ENCODE assay signal across 18 mouse cellular contexts in genomic region chr4:57118883-57119282, GRCm38 (mm10). TPM values are rescaled to one million over a fixed set of nuclear protein-coding genes. Genes with fewer than 3 reads are reported as not detected.
DNase-seq lines count a peak whose midpoint lies in the region; ATAC-seq lines count a peak whose summit lies in the region.
"Had no signal": no experiment of that assay in that cellular context is flagged by ENCODE, and none has a peak within 500 bp of the region (broad histone marks: within the 10 kb centered on the region; RNA-seq: fewer than 3 reads in every experiment).

No protein-coding gene starts in this region.

- no peak for DNase-seq in adrenal gland, adult (ENCODE audit: inconsistent age in 2 of 2, low spot score in 1 of 2)
- DNase-seq: adrenal gland, adult 8-10 months; adrenal gland, postnatal 14 days; adrenal gland, postnatal 36 days; cerebellum, adult 11 months; cerebellum, adult 18-20 months; cerebellum, adult 8-10 months; cerebellum, adult 9-11 months; cerebellum, postnatal 14 days; cerebellum, postnatal 36 days; forebrain, postnatal 0 days had no signal

- ATAC-seq in common myeloid progenitor, adult 5-6 weeks (replicated peaks; ENCODE audit: low read depth, poor library complexity, severe bottlenecking) = peak; percentile 56
- ATAC-seq in hematopoietic stem cell, adult 5-6 weeks (replicated peaks in 1 of 2; ENCODE audit: insufficient read depth in 1 of 2, low FRiP score in 2 of 2, low TSS enrichment in 1 of 2, low read depth in 1 of 2, poor library complexity in 2 of 2, severe bottlenecking in 2 of 2) = peak; percentile 43 to 70; a peak in 3 of 4 replicates
- ATAC-seq in megakaryocyte-erythroid progenitor cell, adult 5-6 weeks (replicated peaks; ENCODE audit: low FRiP score, low TSS enrichment, poor library complexity, severe bottlenecking) = peak; percentile 50; the same call in 1 of the 2 replicates
- no peak for ATAC-seq in monocyte, adult 5-6 weeks (replicated peaks; ENCODE audit: insufficient number of reproducible peaks, low FRiP score, low TSS enrichment, poor library complexity, severe bottlenecking)
- ATAC-seq: forebrain, embryonic 13.5 days; forebrain, embryonic 15.5 days; forebrain, postnatal 0 days had no signal

RNA-seq across cellular contexts. Expression of gene Epb41l4b, which starts 24.4 kb away (rescaled TPM):
- 14.6 and 20.4 TPM in 2 replicates for total RNA-seq in common myeloid progenitor, adult 5-6 weeks (2017)
- total RNA-seq in hematopoietic stem cell, adult 5-6 weeks (2017) = 36.3 and 44.5 TPM in 2 replicates
- total RNA-seq in megakaryocyte-erythroid progenitor cell, adult 5-6 weeks (2014; fragmentation: Nextera tagmentation) = 1.6 and 3.5 TPM in 2 replicates
- total RNA-seq in megakaryocyte-erythroid progenitor cell, adult 5-6 weeks (2017) = 0.47 and 3.0 TPM in 2 replicates
- 0.58 TPM in 1 of 3 replicates, not detected in the others for total RNA-seq in monocyte, adult 5-6 weeks (2017)
- total RNA-seq: MEL had no signal
